Comparison of ENCODE assay signal across 12 mouse cellular contexts in genomic region chr14:73123786-73124185, GRCm38 (mm10). TPM values are rescaled to one million over a fixed set of nuclear protein-coding genes. Genes with fewer than 3 reads are reported as not detected.
DNase-seq lines count a peak whose midpoint lies in the region; ATAC-seq and TF ChIP-seq lines count a peak whose summit lies in the region.
"Had no signal": no experiment of that assay in that cellular context is flagged by ENCODE, and none has a peak within 500 bp of the region (broad histone marks: within the 10 kb centered on the region; RNA-seq: fewer than 3 reads in every experiment).

No protein-coding gene starts in this region.

- no peak overlapping the region for H3K4me2 ChIP-seq in kidney, embryonic 15.5 days
- no peak overlapping the region for H3K4me2 ChIP-seq in stomach, postnatal 0 days (replicated peaks; ENCODE audit: low read depth)
- H3K4me2 ChIP-seq: embryonic facial prominence, embryonic 12.5 days; neural tube, embryonic 13.5 days; stomach, embryonic 15.5 days had no signal

- no peak for ATAC-seq in kidney, embryonic 15.5 days (replicated peaks; ENCODE audit: low FRiP score)
- no peak for ATAC-seq in erythroid progenitor cell, adult 5-6 weeks (replicated peaks; ENCODE audit: low FRiP score, poor library complexity, severe bottlenecking)
- ATAC-seq in stomach, postnatal 0 days (ENCODE audit: low FRiP score, low TSS enrichment) = no peak

- no peak overlapping the region for H3K9ac ChIP-seq in kidney, embryonic 15.5 days
- no peak overlapping the region for H3K9ac ChIP-seq in stomach, postnatal 0 days (ENCODE audit: low read length)
- H3K9ac ChIP-seq: embryonic facial prominence, embryonic 12.5 days; neural tube, embryonic 13.5 days; stomach, embryonic 15.5 days had no signal

- 62% methylated on average over 9 of the region's 9 CpGs for WGBS in kidney, embryonic 15.5 days
- WGBS in limb, embryonic 10.5 days = 84% methylated on average over 9 of the region's 9 CpGs
- 71% methylated on average over 9 of the region's 9 CpGs for WGBS in small intestine, adult 2 months
- 62% methylated on average over 9 of the region's 9 CpGs for WGBS in stomach, postnatal 0 days

- TF ChIP-seq EP300 in stomach, postnatal 0 days (optimal IDR thresholded peaks at IDR 0.05) = no peak

- no peak overlapping the region for H3K4me3 ChIP-seq in kidney, embryonic 15.5 days (replicated peaks)
- H3K4me3 ChIP-seq in limb, embryonic 10.5 days = no peak overlapping the region
- H3K4me3 ChIP-seq in small intestine, adult 2 months (ENCODE audit: low read depth, low read length) = no peak overlapping the region
- H3K4me3 ChIP-seq in stomach, postnatal 0 days (ENCODE audit: low read depth, low read length) = no peak overlapping the region
- H3K4me3 ChIP-seq: embryonic facial prominence, embryonic 12.5 days; neural tube, embryonic 13.5 days; stomach, embryonic 15.5 days had no signal

- no peaks in the 10 kb centered on the region for H3K27me3 ChIP-seq in kidney, embryonic 15.5 days
- H3K27me3 ChIP-seq in limb, embryonic 10.5 days (ENCODE audit: low read depth, poor library complexity, severe bottlenecking) = no peaks in the 10 kb centered on the region
- no peaks in the 10 kb centered on the region for H3K27me3 ChIP-seq in small intestine, adult 2 months (ENCODE audit: control insufficient read depth, insufficient read depth, low read length)
- H3K27me3 ChIP-seq in stomach, postnatal 0 days (ENCODE audit: control insufficient read depth, insufficient read depth, low read length) = no peaks in the 10 kb centered on the region
- H3K27me3 ChIP-seq: embryonic facial prominence, embryonic 12.5 days; neural tube, embryonic 13.5 days; stomach, embryonic 15.5 days had no signal

- TF ChIP-seq POLR2A in small intestine, adult 2 months (IDR thresholded peaks at IDR 0.05; ENCODE audit: low read depth, low read length) = no peak

- no peak for TF ChIP-seq CTCF in small intestine, adult 2 months (IDR thresholded peaks at IDR 0.05; ENCODE audit: extremely low read depth, insufficient read length, insufficient replicate concordance, low read depth, low read length)
- no peak for TF ChIP-seq CTCF in stomach, postnatal 0 days (IDR thresholded peaks at IDR 0.05; ENCODE audit: low read depth)

- H3K9me3 ChIP-seq in kidney, embryonic 15.5 days (replicated peaks) = no peaks in the 10 kb centered on the region
- H3K9me3 ChIP-seq in limb, embryonic 10.5 days (replicated peaks) = no peaks in the 10 kb centered on the region
- H3K9me3 ChIP-seq in stomach, postnatal 0 days (ENCODE audit: control insufficient read depth, low read length) = no peaks in the 10 kb centered on the region
- H3K9me3 ChIP-seq: embryonic facial prominence, embryonic 12.5 days; neural tube, embryonic 13.5 days; stomach, embryonic 15.5 days had no signal

- H3K36me3 ChIP-seq in kidney, embryonic 15.5 days = no peaks in the 10 kb centered on the region
- no peaks in the 10 kb centered on the region for H3K36me3 ChIP-seq in limb, embryonic 10.5 days
- H3K36me3 ChIP-seq in small intestine, adult 2 months (ENCODE audit: control insufficient read depth, insufficient read depth, low read length) = no peaks in the 10 kb centered on the region
- no peaks in the 10 kb centered on the region for H3K36me3 ChIP-seq in stomach, postnatal 0 days (ENCODE audit: control insufficient read depth, insufficient read depth, low read length)
- H3K36me3 ChIP-seq: embryonic facial prominence, embryonic 12.5 days; neural tube, embryonic 13.5 days; stomach, embryonic 15.5 days had no signal

- peak; percentile 17 for DNase-seq in kidney, adult 18-20 months
- DNase-seq in T-cell, adult 2 months (ENCODE audit: low spot score) = peak; percentile 76
- peak; percentile 27 for DNase-seq in limb, embryonic 10.5 days (ENCODE audit: low spot score)
- no peak for DNase-seq in gastrocnemius, postnatal 25 days
- DNase-seq in stomach, postnatal 0 days (ENCODE audit: low spot score) = no peak
- DNase-seq: gastrocnemius, postnatal 10 days had no signal

- peaks cover 7% of the 10 kb centered on the region for H3K4me1 ChIP-seq in kidney, embryonic 15.5 days
- peaks cover 19% of the 10 kb centered on the region for H3K4me1 ChIP-seq in limb, embryonic 10.5 days
- peaks cover 12% of the 10 kb centered on the region for H3K4me1 ChIP-seq in small intestine, adult 2 months (ENCODE audit: control insufficient read depth, insufficient read depth, insufficient read length, low read length)
- 0 out of 2 replicates have a peak, but pooled peaks cover 2% of the 10 kb centered on the region for H3K4me1 ChIP-seq in stomach, postnatal 0 days (replicated peaks; ENCODE audit: control insufficient read depth, insufficient read depth)

- H3K27ac ChIP-seq in kidney, embryonic 15.5 days = no peak overlapping the region
- H3K27ac ChIP-seq in limb, embryonic 10.5 days = no peak overlapping the region
- peak overlapping the region; percentile 68 for H3K27ac ChIP-seq in small intestine, adult 2 months (ENCODE audit: insufficient read depth, low read depth, low read length)
- H3K27ac ChIP-seq in stomach, postnatal 0 days (replicated peaks) = no peak overlapping the region
- H3K27ac ChIP-seq: embryonic facial prominence, embryonic 12.5 days; neural tube, embryonic 13.5 days had no signal

RNA-seq across cellular contexts. Expression of gene Rcbtb2, which starts 0.9 kb away (rescaled TPM):
- 128 and 131 TPM in 2 replicates for polyA plus RNA-seq in kidney, embryonic 15.5 days (2015; fragmentation: Nextera tagmentation; extraction: Ambion mirVana)
- polyA plus RNA-seq in limb, embryonic 10.5 days (2016; fragmentation: Nextera tagmentation; extraction: Ambion mirVana) = 202 and 208 TPM in 2 replicates
- polyA plus RNA-seq in small intestine, adult 2 months (2012; rRNA removed) = 6.4 and 10.1 TPM in 2 replicates
- 4.2 and 11.5 TPM in 2 replicates for total RNA-seq in erythroid progenitor cell, adult 5-6 weeks (2015; ENCODE audit: low replicate concordance)
- 4.5 and 10.4 TPM in 2 replicates for total RNA-seq in erythroid progenitor cell, adult 5-6 weeks (2017; ENCODE audit: low replicate concordance)
- total RNA-seq in gastrocnemius, postnatal 25 days (2021) = 10 to 100 TPM; 18.0 to 20.7 TPM
- 42.7 and 44.0 TPM in 2 replicates for polyA plus RNA-seq in stomach, postnatal 0 days (2015; fragmentation: Nextera tagmentation; extraction: Ambion mirVana)

Comparison
In these comparisons a context has a peak if more than half of its experiments do, and no peak if none do; other contexts are left out.
1. DNase-seq: peak in kidney, adult 18-20 months (single experiment), T-cell, adult 2 months (single experiment) and limb, embryonic 10.5 days (single experiment); none in gastrocnemius, postnatal 25 days (single experiment) and stomach, postnatal 0 days (single experiment).